Mouse (Mus musculus) C2C12 (cell line): ENCODE measurements around the gene Epha5.

ENCODE experiments used
- CEBPB ChIP-seq: IDR thresholded peaks from one replicate; pipeline ENCODE4 v1.6.1; 2011; ENCODE audit warnings: low read depth, mild to moderate bottlenecking, control low read depth, moderate library complexity
- CTCF ChIP-seq: IDR thresholded peaks from one replicate; pipeline ENCODE4 v1.5.1; 2011; ENCODE audit not compliant: control insufficient read depth, insufficient read depth, insufficient read length
- USF1 ChIP-seq: IDR thresholded peaks from one replicate; pipeline ENCODE4 v1.6.1; 2011; ENCODE audit warnings: low read depth, mild to moderate bottlenecking, control low read depth, moderate library complexity

- TF ChIP-seq USF1 = no peak
- TF ChIP-seq CTCF = no peak
- TF ChIP-seq CEBPB = no peak
These were observed 275.0 kb downstream of the Epha5 start for GRCm38 (mm10) chr5:84142138-84142537.
